Mouse (Mus musculus) mature B cell (primary cell): ENCODE measurements at regions not wholly inside any gene's neighbourhood (a gene's known extent, or its start where the extent isn't known, plus 50 kb on each side); places are given as distances from the start of the nearest gene placed in this dataset.

Experiments used
- in situ Hi-C: fragments of 300-500 bp; cut with MboI; formaldehyde crosslinking; loops from 2 replicates; pipeline ENCODE4 v1.14.3; 2019

DNA sequence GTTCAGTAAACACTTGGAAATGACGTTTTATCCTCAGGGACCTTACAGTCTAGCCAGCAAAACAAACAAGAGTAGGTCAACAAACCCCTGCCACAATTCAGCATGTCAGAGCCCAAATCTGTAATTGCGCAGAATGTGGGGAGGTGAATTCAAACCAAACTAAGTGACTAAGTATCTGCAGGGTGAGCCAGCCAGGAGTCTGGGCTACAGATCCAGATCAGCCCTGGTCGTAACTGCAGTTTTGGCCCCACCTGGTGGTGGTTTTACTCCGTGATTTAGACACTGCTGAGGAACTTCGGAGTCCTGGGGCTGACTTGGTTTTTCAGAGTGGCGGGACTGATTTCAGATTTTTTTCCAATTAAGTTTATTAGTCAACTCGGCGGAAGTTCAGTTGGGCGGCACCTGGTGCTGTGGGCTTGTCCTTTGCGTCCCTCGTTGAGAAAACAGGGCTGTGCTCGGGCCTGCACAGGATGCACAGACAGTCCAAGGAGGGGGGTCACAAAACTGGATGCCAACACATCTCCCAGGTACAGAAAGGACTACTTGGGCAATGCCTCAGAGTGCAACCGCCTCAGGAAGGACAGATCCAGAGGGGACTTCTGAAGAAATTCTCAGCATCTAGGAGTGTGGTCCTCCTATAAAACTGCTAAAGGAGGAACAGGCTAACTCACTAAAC is 107.6 kb upstream of the 1700066M21Rik start:
- in situ Hi-C loops = no loop called here

DNA sequence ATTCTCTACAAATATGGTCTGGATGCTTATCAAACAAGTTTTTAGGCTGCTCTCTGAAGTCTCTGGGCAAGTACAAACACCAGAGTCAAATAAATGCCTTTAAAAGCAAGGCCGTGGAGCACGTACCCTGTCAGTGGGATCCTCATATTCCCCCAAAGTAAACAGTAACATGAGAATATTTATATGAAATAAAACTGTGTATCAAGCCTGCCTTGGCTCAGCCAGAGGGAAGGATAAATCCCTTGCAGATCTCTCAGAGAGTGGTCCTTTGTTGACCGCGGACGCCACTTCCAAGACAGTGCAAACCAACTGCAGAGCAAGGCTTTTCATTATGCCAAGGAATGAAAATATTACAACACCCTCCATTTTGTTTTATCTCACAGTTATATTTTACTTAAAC is 104.8 kb upstream of the 1700066M21Rik start:
- in situ Hi-C loops = no loop called here

DNA sequence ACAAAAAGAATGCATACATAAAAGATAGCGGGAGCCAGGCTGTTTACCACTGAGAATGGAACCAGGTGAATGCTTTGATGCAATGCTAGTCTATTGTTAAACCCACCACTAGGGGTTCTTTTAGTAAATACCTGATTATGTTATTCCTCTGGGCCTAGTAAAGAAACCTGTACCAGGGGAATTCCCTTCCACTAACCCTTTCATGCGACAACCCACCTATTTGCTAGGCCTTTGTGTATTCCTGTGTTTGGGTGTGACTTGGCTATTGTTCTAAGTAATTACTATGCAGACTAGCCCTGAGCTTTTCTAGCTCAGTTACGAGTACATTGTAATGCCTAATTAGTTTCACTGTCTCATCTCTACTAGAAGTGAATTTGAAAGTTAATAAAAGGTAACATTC is 95.9 kb upstream of the 1700066M21Rik start:
- in situ Hi-C loops = no loop called here

DNA sequence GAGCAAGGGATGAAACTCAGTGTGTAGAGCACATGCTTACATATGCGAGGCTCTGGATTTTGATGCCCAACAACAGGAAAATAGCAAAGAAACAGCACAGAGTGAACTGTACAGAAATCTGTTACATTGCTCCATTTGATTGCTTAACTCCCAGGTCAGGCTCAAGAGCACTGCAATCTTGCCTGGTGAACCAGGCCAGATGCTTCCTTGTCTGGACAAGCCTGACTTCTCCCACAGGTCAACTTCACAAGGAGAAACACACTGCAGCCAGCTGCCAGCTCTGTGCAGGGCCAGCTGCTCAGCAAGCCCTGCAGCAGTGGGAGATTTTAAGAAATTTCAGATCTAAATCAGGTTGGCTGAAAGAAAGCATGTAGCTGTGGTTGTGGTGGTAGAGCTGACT is 81.2 kb upstream of the 1700066M21Rik start:
- in situ Hi-C loops = no loop called here

DNA sequence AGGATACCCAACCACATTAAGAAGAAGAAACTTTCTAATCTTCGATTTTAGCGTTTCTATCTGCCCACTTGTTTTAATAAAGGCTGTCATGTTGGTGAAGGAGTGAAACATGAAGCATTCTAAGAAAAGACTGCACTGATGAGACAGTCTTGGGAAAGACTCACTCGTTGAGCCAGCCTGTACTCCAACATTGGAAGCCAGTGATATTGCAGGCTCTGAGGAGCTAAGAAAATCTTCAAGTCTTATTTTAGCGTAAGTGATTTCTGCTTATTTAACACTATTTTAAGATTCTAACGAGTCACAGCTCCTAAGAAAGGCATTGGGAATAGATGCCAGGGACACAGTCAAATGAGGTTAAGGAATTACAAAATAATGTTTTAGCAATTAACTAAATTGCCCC is 78.9 kb upstream of the 1700066M21Rik start:
- in situ Hi-C loops = no loop called here

DNA sequence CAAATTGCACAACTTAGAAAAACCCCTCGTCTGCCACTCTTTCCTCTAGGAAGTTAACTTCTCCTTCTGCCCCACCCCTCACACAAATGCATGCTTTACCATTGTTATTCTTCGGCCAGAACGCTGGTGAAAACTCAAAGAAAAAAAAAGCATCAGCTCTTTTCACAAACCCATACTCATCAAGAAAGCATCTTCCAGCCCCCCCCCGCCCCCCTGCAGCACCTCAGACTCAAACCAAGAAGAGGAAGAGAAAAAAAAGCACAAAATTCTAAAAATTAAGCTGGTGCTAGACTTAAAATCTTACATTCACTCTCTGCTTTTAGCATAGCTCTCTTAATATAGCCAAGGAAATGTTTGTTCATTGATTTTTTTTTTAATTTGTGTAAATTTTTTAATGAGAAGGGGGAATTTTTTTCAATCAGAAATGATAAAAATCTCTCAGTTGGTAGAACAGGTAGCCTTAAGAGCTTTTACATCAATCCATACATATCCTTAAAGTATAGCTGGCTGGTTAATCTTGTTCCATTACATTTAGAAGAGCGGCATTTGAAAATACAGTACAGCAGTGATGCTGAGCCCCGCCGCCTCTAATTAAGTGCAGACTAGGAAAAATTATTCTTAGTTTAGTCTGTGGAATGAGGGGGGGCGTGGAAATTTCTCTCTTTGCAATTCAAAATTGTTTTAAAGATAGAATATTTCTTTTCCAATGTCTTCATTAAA is 76.0 kb upstream of the 1700066M21Rik start:
- in situ Hi-C loops = no loop called here

DNA sequence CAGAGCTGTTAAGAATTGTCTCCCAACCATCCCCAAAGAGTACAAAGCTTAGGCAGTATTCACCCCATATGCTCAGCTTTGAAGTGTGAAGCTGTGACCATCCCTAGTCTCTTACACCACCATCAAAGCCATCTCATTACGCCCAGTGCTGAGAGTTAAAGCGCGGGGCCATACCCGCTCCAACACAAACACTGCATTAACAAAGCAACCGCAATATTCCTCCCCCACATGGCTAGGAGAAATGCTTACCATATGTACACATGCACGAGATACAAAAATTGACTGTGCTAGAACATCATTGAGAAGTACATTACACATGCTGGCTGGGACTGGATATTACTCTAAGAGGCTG is 75.5 kb upstream of the 1700066M21Rik start:
- in situ Hi-C loops = no loop called here

DNA sequence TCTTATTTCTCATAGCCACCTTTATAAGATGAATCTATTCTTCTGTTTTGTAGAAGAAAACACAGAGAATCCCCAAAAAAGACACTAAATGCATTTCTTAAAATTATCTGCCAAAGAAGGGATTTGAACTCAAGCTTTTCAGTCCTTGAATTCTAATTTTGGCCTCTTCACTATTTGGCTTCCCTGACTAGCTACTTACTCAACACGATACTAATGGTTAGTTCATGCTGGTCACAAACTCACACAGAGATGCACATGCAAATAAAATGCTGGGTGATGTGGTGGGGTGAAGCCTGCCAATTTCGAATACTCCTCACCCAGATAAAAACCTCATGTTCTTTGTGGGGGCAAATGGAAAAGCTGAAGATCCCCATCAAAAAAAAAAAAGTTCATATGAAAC is 72.7 kb upstream of the 1700066M21Rik start:
- in situ Hi-C loops = no loop called here

DNA sequence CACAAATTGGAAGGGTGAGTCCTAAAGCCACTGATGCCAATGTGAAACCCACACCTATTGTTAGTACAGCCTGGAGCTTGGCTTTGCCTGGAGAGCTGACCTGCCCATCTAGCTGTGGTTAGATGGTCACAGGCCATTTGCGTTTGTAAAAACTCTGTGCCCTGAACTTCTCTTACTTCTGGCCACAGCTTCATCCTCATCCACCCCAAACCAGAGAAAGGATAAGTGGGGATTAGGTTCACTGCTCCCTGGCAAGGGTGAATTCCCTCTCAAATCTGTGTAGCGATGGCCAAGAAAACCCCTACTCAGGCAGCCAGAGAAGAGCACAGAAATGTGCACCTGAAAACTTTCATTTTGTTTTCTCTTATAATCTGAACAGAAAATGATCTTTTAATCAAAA is 54.9 kb upstream of the 1700066M21Rik start:
- in situ Hi-C loops = no loop called here

DNA sequence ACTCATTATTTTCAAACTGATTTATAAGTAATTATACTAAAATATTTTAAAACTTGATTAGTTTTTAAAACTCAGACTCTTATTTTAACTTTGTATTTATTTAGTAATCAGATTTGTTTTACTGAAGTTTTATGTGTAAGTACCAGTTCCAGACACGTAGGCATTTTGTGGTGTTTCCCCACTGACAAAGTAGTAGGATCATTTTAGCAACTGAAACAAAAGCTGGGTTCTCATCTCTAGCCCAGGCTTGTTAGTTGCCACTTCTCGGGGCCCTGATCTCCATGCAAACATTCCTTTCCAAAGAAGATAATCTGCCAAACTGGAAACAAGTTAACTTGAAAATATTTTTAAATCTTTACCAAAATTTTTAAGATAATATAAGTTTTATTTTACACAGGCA is 54.3 kb upstream of the 1700066M21Rik start:
- in situ Hi-C loops = no loop called here

DNA sequence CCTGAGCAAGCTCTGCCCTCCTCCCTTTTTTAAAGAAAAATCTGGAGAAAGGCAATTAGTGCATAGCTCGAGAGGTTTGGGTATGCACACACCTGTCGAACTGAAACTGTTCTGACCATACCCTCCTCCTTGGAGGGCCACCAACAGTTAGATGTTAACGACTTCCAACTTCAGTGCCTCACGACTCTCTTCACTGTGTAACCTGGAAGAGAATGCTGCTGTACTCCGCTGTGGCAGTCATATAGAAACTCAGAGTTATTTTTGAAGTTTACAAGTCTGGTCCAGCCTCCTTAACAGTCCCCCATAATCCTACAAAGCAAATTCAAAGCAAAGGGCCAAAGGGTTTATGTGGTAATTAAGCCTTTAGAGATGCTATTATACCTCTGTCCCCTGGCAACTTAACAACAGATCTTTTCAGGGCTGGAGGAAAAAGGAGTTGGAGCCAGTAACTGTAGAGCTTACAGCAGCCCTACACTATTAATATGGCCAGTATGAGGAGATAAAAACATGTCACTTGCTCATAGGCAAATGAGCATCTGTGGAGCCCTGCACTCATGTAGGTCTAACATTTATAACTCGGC is 51.7 kb upstream of the 1700066M21Rik start:
- in situ Hi-C loops = no loop called here
